Mouse (Mus musculus) megakaryocyte, adult 5-6 weeks (primary cell): ENCODE results near the gene Dnase1l1. TPM values are rescaled to one million over a fixed set of nuclear protein-coding genes. Genes with fewer than 3 reads are reported as not detected.
A peak's percentile ranks its signal among the peaks of the same experiment; 100 is the strongest.

Source experiments
- ATAC-seq: 2 replicates; pipeline ENCODE4 v1.8.0; 2016; ENCODE audit warnings: mild to moderate bottlenecking, inconsistent platforms; ENCODE audit not compliant: poor library complexity, severe bottlenecking
- total RNA-seq, 2 experiments: library from RNA; stranded (forward) in 1 of 2; stranded (reverse) in 1 of 2; fragments of 153-499, 151-499 nt in 1 of 2; fragments of 221-1000, 200-1000 nt in 1 of 2; gene quantifications; 2 replicates each; pipeline versions ENCODE4 v1.2.3 to v1.2.4; 2015 to 2017

Dnase1l1 gene
- total RNA-seq (2015) (105 and 116 TPM in 2 replicates), total RNA-seq (2017) (63.8 and 69.1 TPM in 2 replicates)

GRCm38 (mm10) chrX:74281732-74282394, at the start of gene Dnase1l1, which contains the start of gene Taz:
Gene Dnase1l1, minus strand, starts transcription at chrX:74282337.
Gene Taz, plus strand, starts transcription at chrX:74281912.
- peak; percentile 84 for ATAC-seq

- no peak for ATAC-seq
Observed at GRCm38 (mm10) chrX:74330166-74330930, 48.2 kb upstream of the Dnase1l1 start.

- ATAC-seq: no peak
Observed at GRCm38 (mm10) chrX:74329215-74329671, 47.1 kb upstream of the Dnase1l1 start.

- ATAC-seq: peak; percentile 87
Observed at GRCm38 (mm10) chrX:74328725-74329161, 46.6 kb upstream of the Dnase1l1 start, which contains the start of gene Plxna3. Gene Plxna3, plus strand, starts transcription at chrX:74329066.

- ATAC-seq: peak; percentile 99
Observed at GRCm38 (mm10) chrX:74312540-74313464, 30.7 kb upstream of the Dnase1l1 start, which contains the start of gene Fam50a. Gene Fam50a, plus strand, starts transcription at chrX:74313033.

GRCm38 (mm10) chrX:74304867-74305700, 22.9 kb upstream of the Dnase1l1 start, which contains the start of gene Gdi1:
Gene Gdi1, plus strand, starts transcription at chrX:74304998.
- peak; percentile 98 for ATAC-seq

- peak; percentile 56 for ATAC-seq
Observed at GRCm38 (mm10) chrX:74299721-74300120, 17.6 kb upstream of the Dnase1l1 start.

GRCm38 (mm10) chrX:74298348-74298747, 16.2 kb upstream of the Dnase1l1 start:
- no peak for ATAC-seq

GRCm38 (mm10) chrX:74296538-74297448, 14.7 kb upstream of the Dnase1l1 start, which contains the start of gene Atp6ap1:
Gene Atp6ap1, plus strand, starts transcription at chrX:74297097.
- ATAC-seq: peak; percentile 98

- ATAC-seq: no peak
Observed at GRCm38 (mm10) chrX:74293431-74293830, 11.3 kb upstream of the Dnase1l1 start.

- ATAC-seq: no peak
Observed at GRCm38 (mm10) chrX:74283092-74283437, 928 bp upstream of the Dnase1l1 start.

GRCm38 (mm10) chrX:74282395-74283091, 406 bp upstream of the Dnase1l1 start:
- ATAC-seq: peak; percentile 85

- no peak for ATAC-seq
Observed at GRCm38 (mm10) chrX:74281041-74281731, 951 bp downstream of the Dnase1l1 start.

GRCm38 (mm10) chrX:74277916-74278315, 4.2 kb downstream of the Dnase1l1 start:
- peak; percentile 31 for ATAC-seq

GRCm38 (mm10) chrX:74273422-74274322, 8.5 kb downstream of the Dnase1l1 start:
- ATAC-seq: no peak

GRCm38 (mm10) chrX:74270902-74271551, 11.1 kb downstream of the Dnase1l1 start:
- ATAC-seq: peak; percentile 25
